Mouse (Mus musculus): ENCODE results near the gene Serpina16.
"Not testable (repeated sequence)": the region's sequence is repeated elsewhere in the genome, so short reads cannot be mapped to it uniquely, and the experiment has no call there.

The Serpina16 gene

DNA sequence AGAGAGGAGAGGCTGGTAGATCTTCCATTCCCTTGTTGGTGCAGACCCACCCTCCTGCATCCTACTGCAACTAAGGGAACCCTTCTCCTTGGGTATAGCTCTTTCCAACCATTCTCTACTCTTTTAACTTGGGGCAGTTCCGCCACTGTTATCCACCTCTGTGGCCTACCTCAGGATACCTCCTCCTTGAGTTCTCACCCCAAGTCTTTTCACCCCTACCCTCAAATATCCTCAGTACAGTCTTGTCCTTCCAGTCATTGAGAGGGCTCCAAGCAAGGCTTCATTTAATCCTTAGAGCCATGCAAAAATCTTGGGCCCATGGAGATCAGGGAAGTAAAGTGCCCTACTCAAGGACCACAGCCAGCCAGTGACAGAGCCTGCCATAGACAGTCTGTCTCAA, at the start of gene Serpina16:
TSS of gene Serpina16 (minus strand) at position 101 of the 400 bp plus-strand sequence.
- DNase-seq (ENCODE audit: low spot score): no peak

DNA sequence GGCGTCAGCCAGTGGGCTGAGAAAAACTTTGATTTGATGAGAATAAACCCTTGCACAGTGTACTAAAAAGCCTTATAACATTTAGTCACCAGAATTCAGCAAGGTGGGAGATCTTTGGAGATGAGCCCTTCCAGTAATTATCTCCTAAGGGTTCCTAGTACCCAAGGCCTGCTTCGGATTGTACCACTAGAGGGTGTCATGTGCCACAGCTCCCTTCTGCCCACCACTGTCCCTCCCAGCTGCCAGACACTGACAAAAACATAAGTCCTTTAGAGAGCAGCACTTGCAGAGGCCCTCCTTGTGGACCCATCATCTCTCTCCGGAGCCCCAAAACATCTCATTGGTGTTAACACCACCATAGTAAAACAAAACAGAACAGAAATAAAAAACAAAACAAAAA, 35.6 kb upstream of the Serpina16 start:
- no peak for DNase-seq (ENCODE audit: low spot score)

DNA sequence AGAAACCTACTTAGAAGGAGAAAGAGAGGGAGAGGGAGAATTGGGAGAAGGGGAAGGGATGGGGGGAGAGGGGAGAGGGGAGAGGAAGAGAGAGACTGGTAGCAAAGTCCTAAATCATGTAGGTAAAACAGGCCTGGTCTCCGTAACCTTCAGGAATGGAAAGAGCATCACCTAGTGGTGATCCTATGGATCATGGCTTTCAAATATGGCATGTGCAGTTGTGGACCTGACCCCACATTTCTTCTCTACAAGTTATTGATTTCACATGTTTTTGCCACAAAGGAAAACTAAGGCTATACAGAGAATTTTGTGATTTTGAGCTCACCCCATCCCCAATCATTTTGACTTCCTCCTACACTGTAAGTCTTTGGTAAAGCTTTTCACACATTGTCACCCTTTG, 34.5 kb upstream of the Serpina16 start:
- no peak for DNase-seq (ENCODE audit: low spot score)

DNA sequence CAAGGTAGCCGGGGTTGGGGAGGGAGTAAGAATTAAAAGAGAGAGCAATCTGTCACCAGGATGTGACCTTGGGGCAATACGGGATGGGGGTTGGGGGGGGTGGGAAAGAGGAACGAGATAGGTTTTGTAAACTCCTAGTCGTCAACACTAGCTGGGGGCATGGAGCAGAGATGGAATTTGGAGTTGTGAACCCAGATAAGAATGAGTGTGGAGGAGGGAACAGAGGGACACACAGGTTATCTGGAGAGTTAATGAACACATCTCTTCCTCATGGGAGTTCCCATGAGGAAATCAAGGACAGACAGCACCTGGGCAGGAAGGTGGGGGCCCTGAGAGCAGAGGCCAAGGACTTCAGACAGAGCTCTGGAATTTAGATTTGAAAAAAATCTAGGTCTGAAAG, 30.2 kb upstream of the Serpina16 start:
- DNase-seq (ENCODE audit: low spot score): no peak

DNA sequence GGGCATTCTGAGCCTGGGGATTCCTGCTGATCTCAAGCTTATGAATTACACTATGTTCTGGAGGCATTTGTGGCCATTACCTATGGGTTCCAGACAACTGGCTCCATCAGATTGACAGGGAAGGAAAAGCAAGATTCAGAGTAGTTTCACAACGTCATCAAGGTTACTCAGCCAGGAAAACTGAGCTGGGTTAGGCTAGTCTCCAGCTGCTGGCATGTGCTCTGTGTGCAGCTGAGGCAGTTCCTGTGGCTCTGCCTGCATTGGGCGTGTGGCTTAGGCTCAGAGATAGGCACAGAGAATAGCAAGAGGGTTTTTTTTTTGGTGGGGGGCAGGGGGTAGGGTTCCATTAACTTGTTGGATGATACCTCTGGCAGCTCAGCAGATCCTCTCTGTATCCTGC, 29.6 kb upstream of the Serpina16 start:
- no peak for DNase-seq (ENCODE audit: low spot score)

DNA sequence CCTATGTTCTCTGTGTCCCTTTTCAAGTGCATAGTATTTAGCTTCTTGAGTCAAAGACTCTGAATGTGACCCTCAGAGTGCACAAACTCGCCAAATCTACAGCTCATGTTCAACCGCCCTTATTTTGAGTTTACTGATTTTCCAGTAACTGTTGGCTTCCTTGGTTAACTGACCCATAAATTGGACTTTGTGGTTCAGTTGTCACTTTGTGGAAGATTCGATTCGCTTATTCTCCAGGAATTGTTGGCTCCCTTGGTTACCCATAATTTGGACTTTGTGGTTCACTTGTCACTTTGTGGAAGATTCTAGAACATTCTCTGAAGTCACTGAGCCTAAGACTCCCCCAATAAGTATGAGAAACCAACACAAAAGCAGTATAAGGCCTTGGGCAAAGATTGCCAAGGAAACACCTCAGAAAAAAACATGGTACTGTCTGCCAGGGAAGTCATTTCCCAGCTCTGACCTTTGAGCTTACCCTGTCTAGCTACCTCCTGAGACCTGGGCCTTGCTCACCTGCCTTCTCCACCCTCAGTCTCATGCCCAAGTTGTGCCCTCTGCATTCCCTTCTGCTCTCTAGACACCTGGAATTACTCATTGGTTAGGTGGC, 24.3 kb upstream of the Serpina16 start:
- DNase-seq (ENCODE audit: low spot score): no peak

DNA sequence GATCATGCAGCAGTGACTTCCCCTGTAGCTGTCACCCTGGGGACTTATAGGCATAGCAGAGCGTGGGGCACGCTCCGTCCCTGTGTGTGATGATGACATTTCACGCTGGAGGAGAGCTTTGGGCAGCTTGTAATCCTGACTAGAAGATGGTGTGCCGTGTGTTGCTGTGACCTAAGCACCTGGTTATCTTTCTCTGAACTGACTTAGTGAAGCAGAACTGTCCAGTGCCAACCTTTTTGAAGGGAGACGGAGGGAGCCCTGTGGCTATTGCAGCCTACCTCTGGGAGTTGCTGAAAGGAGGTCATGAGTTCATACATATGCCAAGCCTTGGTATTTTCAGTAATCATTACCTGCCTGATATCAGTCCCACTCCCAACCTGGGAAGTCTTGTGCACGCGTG, 19.5 kb upstream of the Serpina16 start, which contains the start of gene Serpina1f:
TSS of gene Serpina1f (minus strand) at position 101 of the 400 bp plus-strand sequence.
- DNase-seq (ENCODE audit: low spot score): no peak

DNA sequence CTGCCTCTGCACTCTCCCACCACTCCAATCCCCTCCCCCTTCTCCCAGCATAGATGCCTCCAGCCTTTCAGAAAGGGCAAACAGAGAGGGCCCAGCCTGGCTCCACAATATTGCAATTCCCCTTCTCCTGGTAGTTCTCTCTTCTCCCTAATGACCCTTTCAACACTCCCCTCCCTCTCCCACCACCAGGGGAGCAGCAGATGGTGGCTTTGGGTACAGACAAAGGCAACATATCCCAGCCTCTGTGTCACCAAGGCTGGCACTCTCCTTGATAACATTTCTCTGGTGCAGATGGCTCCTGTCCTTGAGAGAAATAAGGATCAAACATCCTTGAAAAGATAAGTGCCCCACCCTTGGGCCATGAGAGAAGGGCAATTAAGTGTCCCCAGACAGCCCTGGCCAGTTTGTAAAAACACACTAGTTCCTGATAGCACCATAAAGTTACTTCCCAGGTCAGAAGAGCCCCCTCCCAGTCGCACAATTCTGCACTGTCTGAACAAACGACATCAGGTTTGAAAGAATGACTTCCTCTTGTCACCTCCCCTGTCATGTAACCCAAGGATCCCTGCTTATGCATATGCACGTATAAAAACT, 12.4 kb upstream of the Serpina16 start:
- DNase-seq (ENCODE audit: low spot score): no peak

DNA sequence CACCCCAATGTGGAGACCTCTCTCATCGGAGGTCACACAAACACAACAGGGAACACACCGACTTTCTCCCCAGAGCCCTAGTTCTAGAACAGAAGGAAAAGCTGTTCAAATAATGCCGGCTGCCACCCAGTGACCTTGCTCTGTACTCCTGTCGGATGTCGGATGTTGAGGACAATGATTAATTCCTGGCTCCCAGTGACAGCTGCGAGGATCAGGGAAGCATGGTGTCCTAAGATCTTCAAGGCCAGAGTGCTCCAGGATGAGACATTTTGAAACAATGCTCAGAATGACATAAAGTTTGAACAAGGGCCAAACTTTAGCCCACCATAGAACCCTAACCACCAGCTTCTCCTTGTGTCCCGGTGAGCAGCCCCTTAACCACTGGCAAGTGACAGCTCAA, 11.1 kb upstream of the Serpina16 start:
- DNase-seq (ENCODE audit: low spot score): no peak

DNA sequence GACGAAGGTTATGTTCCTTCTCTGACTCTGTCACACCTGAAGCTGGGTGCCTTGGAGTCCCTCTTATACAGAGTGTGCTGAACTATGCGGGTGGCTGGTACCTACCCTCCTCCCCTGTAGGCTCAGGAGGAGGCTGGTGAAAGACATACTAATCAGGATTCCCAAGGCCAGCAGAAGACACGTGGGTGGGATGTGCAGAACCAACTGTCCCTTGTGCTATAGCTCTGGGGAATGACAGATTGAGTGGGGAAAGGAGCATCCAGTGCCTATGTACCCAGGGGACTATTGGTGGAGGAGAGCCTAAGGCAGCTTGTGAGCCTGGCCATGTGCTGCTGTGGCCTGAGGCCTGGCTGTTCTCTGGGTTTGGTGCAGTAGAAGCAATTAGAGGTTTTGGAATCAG, 10.1 kb upstream of the Serpina16 start:
- no peak for DNase-seq (ENCODE audit: low spot score)

DNA sequence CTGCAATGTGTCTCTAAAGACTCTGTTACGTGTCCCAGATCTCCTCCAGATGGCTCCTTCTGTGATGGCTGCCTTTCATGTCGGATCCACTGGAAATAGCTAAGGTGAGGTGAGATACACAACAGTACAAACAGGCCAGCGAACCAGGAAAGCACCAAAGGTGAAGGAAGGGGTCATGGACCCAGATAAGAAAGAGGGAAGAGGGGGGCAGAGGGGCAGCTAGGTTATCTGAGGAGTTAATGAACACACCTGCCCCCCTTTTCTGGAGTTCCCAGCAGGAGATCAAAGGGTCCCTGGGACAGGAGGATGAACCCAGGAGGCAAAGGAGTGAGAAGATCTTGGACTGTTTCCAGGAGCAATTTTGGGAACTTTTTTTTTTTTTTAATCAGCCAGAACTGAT, 9.4 kb upstream of the Serpina16 start:
- DNase-seq (ENCODE audit: low spot score): no peak

DNA sequence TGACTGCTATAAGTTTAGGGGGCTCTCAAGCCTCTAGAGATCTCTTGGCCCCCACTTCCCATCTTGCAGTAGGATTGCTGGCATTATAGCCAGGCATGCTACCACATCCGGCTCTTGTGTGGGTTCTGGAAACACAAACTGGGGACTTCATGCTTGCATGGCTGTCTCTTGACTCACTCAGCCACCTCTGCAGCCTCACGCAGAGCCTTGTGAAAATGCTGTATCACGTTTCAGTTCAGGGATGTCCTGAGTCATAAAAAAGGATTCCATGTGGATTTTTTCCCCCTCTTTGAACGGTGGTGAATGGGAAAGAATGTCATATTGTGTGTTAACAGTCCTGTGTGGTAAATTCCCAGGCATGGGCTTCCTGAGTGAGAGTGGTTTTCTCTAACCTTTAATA, 7.8 kb upstream of the Serpina16 start:
- DNase-seq (ENCODE audit: low spot score): no peak

DNA sequence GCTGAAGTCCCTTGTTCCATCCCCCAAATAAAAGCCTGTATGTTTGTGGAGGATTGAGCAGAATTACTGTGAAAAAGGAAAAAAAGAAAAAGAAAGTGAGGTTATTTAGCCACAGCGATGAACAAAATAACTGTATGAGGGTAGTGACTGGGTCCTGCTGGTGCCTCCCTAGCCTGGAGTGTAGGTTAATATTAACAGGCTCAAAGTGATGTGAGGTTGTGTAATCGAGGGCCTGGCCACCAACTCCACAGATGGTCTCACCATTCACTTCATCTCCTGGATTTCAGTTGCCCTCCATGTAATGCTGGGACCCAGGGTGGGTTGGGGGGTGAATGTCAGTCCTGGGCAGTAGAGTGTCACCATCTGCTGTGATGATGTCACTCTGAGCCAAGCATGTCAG, 5.8 kb upstream of the Serpina16 start:
- DNase-seq (ENCODE audit: low spot score): no peak

DNA sequence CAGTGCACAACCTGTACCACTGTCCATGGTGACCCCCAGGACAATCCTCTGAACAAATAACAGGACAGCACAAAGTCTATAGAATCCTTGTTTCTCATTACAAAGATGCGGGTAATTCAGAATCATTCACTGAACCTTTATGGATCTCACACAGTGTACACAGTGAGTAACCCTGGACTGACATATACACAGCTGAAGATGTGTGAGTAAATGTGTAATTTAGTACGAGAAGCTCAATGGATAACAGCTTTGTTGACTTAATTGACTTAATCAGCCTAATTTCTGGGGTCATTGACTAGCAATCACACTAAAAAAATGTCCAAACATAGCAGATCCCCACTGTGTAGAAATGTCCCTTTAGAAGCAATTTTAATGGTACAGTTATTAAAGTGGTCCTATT, 5.2 kb upstream of the Serpina16 start:
- no peak for DNase-seq (ENCODE audit: low spot score)

DNA sequence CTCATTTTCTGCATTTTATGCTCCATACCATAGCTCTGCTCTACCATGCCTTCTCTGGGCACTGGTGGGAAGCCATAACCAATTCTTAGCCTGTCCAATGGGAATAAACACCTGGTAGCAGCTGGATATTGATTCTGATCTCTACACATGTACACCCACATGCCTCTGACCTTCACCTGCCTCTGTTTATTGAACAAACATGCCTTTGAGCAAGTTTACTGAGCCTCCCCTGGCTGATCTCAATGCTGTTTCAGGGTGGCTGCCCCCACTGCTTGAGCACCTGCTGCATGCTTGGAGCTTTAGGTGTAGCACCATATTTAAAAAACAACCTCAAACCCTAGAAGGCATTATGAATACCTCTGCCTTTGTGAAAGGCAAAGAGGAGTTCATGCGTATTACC, 3.9 kb upstream of the Serpina16 start:
- DNase-seq (ENCODE audit: low spot score): not testable (repeated sequence)

DNA sequence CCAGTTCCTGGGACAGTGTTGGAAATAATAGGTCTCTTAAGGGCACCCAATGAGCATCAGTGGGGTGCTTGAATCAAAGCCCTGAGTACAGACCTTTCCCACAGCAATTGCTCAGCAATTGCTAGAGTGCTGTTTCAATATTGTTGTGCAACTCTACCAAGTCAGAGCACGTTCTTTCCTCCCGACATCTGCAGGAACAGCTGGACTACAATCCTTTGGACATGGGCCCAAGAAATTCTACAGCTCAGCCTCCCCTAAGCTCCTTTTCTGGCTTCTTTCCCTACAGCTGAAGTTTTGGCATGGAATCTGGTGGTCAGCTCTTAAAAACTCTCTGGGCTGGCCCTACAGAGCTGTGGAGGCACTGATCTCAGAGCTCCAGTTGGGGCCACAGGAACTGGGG, 2.8 kb downstream of the Serpina16 start:
- no peak for DNase-seq (ENCODE audit: low spot score)

DNA sequence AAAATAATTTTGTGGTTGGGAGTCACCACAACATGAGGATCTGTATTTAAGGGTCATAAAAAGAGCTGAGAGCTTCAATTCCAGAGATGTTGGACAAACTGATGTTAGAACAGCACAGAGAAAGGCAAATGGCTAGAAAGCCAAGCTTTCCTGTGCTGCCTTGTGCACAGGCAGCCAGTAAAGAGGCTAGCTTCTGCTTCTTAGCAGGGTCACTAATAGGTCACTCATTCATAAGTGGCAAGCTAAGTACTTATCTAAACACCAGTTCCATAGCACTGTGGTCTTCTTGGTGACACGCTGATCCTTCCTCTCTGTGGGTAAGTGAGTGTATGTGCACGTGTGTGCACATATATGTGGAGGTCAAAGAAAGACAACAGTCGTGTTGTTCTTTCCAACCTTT, 4.5 kb downstream of the Serpina16 start:
- DNase-seq (ENCODE audit: low spot score): no peak

DNA sequence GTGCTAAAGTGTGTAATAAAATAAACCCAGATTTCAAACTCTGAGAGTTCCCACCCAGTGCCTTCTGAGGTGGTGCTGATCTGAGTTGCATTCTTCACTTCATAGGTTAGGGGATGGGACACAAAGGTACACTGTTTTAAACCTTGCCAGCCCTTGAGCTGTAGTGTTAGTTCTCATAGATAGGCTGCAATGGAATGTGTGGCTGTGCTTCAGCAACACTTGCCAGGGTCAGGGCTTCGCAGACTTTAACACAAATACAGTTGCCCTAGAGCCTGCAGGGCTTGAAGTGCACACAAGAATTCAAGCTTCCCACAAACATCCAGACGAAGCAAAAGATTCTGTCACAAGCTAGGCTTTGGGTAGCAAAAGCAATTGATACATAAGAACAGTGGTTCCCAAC, 5.0 kb downstream of the Serpina16 start:
- no peak for DNase-seq (ENCODE audit: low spot score)

DNA sequence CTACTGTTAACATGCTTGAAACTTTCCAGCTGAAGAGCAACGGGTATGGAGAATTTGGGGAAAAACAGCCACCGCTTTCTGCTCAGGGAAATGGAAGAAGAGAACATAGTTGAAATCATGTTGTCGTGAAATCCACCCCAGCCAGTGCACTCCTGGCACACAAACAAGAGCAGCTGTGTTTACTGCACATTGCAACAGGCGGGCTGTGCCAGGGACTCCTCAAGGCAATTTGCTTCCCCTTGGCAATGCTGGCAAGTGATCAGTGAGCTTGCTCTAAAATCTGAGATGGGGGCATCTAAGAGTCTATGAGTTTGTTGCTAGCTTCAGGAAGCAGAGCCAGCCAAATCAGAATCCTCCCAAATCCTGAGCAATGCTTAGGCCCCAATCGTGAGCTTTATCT, 5.6 kb downstream of the Serpina16 start:
- DNase-seq (ENCODE audit: low spot score): no peak

DNA sequence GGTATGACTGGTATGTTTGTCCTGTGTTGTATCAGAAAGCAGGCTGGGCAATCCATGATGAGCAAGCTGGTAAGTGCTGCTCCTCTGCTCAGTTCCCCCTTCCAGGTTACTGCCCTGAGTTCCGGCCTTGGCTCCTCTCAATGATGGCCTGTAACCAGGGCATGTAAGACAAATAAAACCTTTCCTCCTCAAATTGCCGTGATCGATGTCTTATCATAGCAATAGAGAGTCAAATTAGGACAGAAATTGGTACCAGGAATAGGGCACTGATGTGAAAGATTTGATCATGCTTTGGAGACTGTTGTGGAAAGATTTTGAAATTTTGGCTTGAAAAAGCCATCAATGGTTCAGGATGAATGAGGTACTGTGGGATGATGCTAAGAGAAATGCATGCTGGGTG, 10.7 kb downstream of the Serpina16 start:
- no peak for DNase-seq (ENCODE audit: low spot score)

DNA sequence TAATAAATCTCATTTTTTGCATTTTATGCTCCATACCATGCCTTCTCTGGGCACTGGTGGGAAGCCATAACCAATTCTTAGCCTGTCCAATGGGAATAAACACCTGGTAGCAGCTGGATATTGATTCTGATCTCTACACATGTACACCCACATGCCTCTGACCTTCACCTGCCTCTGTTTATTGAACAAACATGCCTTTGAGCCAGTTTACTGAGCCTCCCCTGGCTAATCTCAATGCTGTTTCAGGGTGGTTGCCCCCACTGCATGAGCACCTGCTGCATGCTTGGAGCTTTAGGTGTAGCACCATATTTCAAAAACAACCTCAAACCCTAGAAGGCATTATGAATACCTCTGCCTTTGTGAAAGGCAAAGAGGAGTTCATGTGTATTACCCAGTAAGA, 13.9 kb downstream of the Serpina16 start:
- not testable (repeated sequence) for DNase-seq (ENCODE audit: low spot score)

DNA sequence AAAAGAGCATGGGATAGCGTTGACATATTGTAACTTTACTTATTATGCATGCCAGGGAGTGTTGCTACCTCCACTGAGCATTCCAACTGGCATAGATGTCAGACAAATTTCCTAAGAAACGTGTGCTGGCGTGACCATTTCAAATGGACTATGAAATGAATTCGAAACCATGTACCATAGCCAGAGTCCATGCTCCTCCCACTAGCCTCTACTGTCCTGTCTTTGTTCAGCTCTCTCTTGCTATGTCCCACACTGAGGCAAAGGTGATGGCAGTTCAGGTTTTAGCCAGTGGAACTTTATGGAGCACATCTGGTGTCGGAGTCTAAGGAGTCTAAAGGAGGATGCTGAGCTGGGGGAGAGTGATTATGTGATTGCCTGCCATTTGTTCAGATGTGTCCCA, 15.9 kb downstream of the Serpina16 start:
- no peak for DNase-seq (ENCODE audit: low spot score)

DNA sequence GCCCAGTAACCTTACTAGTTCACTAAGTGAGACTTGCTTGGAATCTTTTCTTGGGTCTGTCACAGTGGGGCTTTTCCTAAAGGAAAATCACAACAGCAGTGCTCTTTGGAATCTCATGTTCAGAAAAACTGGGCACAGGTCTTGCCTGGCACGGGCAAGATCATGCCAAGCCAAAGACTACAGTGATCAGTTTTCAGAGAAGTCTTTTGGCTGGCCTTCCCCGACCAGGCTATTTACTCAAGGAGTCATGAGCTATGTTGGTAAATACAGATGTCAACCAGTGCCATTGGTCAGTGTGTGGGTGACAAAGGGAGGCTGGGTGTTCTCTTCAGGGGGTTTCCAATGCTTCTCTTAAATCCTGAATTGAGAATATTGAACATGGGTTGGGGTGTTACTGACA, 16.8 kb downstream of the Serpina16 start:
- DNase-seq (ENCODE audit: low spot score): no peak

DNA sequence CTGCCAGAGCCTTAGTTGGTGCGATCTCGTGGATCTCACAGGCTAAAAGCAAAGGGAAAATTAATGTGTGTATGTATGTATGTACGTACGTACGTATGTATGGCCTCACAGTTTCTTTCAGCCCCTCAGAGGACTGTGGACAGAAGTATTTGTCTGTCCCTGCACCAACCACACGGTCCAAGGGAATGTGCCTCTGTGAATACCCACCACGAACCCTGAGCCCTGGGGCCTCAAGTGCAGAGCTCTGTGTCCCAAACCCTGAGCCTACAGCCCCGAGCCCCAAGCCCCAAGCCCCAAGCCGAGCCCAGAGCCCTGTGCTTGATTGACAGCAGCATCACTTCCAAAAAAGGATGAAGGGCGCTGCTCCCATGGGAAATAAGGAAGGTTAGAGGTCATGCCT, 17.9 kb downstream of the Serpina16 start:
- DNase-seq (ENCODE audit: low spot score): no peak

All from c-Kit-positive CD71-positive TER-119-positive erythroid progenitor cells, embryonic 14.5 days (primary cell).